Mouse (Mus musculus) adrenal gland, postnatal 14 days (tissue): ENCODE data around the gene Sec22a. TPM values are rescaled to one million over a fixed set of nuclear protein-coding genes. Genes with fewer than 3 reads are reported as not detected.

ENCODE experiments used
- DNase-seq: peaks from one replicate; pipeline ENCODE4 v3.0.0; 2021; ENCODE audit warnings: mixed read lengths
- long read RNA-seq, 2 experiments: library from polyadenylated mRNA; stranded (forward); transcript quantifications; one replicate each; pipeline ENCODE4 v2.0.0; 2021
- total RNA-seq: library from RNA; stranded (reverse); gene quantifications from 2 replicates; pipeline ENCODE4 v1.2.3, GENCODE M21; 2021

Gene Sec22a
- total RNA-seq: 24.4 and 24.9 TPM in 2 replicates
- long read RNA-seq, experiment 1, transcript Sec22a-201 (7 exons, 3,992 nt): major isoform, 22 of 28 reads
- long read RNA-seq, experiment 1, partial matches to known transcripts: 0 of 28 reads
- long read RNA-seq, experiment 1, other reads (novel, unspliced or antisense): 5 of 28 reads
- long read RNA-seq, experiment 2, transcript Sec22a-201 (7 exons, 3,992 nt): major isoform, 23 of 31 reads
- long read RNA-seq, experiment 2, partial matches to known transcripts: 3 of 31 reads
- long read RNA-seq, experiment 2, other reads (novel, unspliced or antisense): 4 of 31 reads

- peak; percentile 96 for DNase-seq
Observed at GRCm38 (mm10) chr16:35363150-35364062, at the start of gene Sec22a. TSS of gene Sec22a (minus strand) at chr16:35363918.

GRCm38 (mm10) chr16:35406706-35407105 is 43.0 kb upstream of the Sec22a start:
- DNase-seq: no peak

GRCm38 (mm10) chr16:35406166-35406565 is 42.4 kb upstream of the Sec22a start:
- no peak for DNase-seq

GRCm38 (mm10) chr16:35405348-35406080 is 41.8 kb upstream of the Sec22a start:
- no peak for DNase-seq

GRCm38 (mm10) chr16:35404864-35405263 is 41.1 kb upstream of the Sec22a start:
- no peak for DNase-seq

GRCm38 (mm10) chr16:35403891-35404290 is 40.2 kb upstream of the Sec22a start:
- no peak for DNase-seq

GRCm38 (mm10) chr16:35403356-35403755 is 39.6 kb upstream of the Sec22a start:
- DNase-seq: no peak

GRCm38 (mm10) chr16:35392813-35393212 is 29.1 kb upstream of the Sec22a start:
- no peak for DNase-seq

- no peak for DNase-seq
Observed at GRCm38 (mm10) chr16:35385654-35386053, 21.9 kb upstream of the Sec22a start.

GRCm38 (mm10) chr16:35380048-35380447 is 16.3 kb upstream of the Sec22a start:
- no peak for DNase-seq

GRCm38 (mm10) chr16:35379344-35379743 is 15.6 kb upstream of the Sec22a start:
- DNase-seq: peak; percentile 82

- no peak for DNase-seq
Observed at GRCm38 (mm10) chr16:35364063-35364428, 328 bp upstream of the Sec22a start.

- DNase-seq: no peak
Observed at GRCm38 (mm10) chr16:35362221-35362620, 1.5 kb downstream of the Sec22a start.

- DNase-seq: peak; percentile 74
Observed at GRCm38 (mm10) chr16:35360593-35360992, 3.1 kb downstream of the Sec22a start.

- DNase-seq: peak; percentile 45
Observed at GRCm38 (mm10) chr16:35357449-35357848, 6.3 kb downstream of the Sec22a start.

GRCm38 (mm10) chr16:35330451-35330850 is 33.3 kb downstream of the Sec22a start:
- DNase-seq: no peak

GRCm38 (mm10) chr16:35319773-35320172 is 43.9 kb downstream of the Sec22a start:
- no peak for DNase-seq

- DNase-seq: no peak
Observed at GRCm38 (mm10) chr16:35319335-35319734, 44.4 kb downstream of the Sec22a start.

GRCm38 (mm10) chr16:35318397-35318796 is 45.3 kb downstream of the Sec22a start:
- no peak for DNase-seq

- no peak for DNase-seq
Observed at GRCm38 (mm10) chr16:35317460-35317859, 46.3 kb downstream of the Sec22a start.

GRCm38 (mm10) chr16:35316856-35317264 is 46.9 kb downstream of the Sec22a start:
- DNase-seq: no peak

- no peak for DNase-seq
Observed at GRCm38 (mm10) chr16:35315496-35315895, 48.2 kb downstream of the Sec22a start.

- DNase-seq: no peak
Observed at GRCm38 (mm10) chr16:35311586-35311985, 52.1 kb downstream of the Sec22a start.
